Mouse (Mus musculus) thymus, postnatal 0 days (tissue): ENCODE data around the gene S100pbp. TPM values are rescaled to one million over a fixed set of nuclear protein-coding genes. Genes with fewer than 3 reads are reported as not detected.

Source experiments
- DNase-seq: peaks from one replicate; pipeline ENCODE4 v3.0.0-alpha.2; 2015; ENCODE audit warnings: low spot score
- polyA plus RNA-seq: library from polyadenylated mRNA; unstranded; fragments of >200 nt; fragmentation: Nextera tagmentation; extraction: Ambion mirVana; gene quantifications from 2 replicates; pipeline ENCODE4 v1.2.1, GENCODE M21; 2015

S100pbp gene
- polyA plus RNA-seq, 1 experiment from 2014 or later: 17.0 TPM

DNA sequence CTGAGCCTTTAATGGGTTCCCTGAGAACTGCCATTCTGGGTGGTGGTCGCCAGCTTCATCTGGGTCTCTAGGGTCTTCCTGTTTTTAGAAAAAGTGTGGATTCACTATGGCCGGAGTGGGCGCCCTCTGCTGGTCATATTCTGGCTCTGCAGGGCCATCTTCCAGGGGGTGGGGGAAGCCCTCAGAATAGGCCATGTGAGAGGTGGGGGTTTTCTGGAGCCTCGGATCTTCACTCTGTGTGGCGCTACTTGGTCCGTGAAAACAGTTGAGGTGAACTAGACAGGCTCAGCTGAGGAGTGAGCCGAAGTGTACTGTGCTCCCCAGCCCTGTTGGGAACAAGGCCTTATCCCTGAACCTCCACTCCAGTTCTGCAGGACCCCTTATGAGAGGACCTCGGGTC lies 59.4 kb downstream of the S100pbp start:
- DNase-seq: peak; percentile 62

DNA sequence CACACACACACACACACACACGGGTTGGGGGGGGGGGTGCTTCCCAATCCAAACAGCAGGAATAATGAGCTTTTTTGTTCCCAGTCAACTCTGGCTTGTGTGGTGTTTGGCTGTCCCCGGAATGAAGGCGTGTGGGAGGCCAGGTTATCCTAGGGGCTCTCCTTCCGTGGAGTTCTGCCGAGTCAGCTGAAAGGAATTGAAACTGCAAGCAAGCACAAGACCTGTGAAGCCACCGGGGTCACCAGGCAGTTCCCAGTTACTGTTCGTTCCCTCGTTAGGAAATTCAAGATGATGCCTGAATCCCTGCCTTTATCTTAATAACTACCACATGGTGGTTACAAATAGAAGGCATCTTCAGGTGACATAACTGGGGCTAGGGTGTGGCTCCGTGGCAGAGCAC lies 60.1 kb downstream of the S100pbp start:
- no peak for DNase-seq

DNA sequence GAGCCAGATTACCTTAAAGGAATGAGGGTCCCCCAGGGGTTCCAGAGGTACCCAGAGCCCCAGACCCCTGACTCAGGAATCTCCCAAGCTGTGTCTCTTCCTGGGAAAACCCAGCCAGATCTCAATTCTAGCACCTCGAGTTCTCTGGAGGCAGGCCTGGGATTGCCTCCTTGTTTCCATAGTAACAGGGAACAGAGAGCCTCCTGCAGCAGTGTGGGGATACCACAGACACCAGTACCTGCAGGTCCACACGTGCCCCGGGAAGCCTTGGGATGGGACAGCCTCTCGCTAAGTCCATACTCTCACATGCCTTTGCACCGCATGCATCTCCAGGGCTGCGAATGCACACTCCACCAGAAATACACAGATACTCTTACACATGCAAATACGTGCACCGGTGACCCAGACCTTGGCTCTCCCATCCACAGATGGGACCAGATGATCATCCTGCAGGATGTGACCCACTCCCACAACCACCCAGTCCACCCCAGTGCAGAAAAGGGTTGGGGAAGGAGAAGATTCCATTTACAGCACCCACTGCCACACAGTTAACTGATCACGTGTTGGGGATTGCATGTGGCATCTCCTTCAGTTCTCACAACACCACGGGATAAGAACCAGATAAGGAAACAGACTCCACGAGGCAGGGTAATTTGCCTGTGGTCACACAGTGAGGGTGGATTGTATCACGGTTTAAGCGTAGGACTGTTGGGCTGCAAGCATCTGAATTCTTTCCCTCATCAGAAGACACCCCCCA lies 60.8 kb downstream of the S100pbp start:
- DNase-seq: no peak

DNA sequence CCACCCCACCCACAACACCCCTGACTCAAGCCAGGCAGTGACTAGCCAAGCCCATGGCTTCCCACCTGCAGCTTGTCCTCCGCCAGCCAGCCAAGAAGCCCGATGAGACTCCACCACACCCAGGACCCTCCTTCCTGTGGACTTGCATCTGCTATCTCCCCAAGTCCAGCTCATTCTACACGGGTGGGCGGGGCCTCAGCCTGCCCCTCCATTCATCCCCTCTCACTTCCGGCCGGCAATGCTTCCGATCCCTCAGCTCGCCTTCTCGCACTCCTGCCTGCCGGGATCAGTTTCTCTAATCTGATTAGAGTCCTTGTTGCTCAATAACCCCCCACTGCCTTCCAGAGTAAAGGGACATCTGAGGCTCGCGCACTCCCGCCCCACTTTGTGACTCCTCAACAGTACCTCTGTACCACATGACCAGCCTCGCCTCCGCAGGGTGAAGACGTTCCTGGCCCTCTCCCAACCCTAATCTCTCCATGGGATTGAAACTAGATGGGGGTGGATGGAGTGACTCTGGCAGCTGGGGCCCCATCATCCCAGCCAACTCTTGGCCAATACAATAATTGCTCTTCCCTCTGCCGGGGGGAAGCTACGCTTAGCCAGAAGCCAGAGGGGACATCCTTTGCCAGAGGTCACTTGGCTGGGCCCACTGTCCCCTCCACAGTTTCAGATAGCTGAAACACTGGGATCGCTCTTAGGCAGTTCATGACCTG lies 63.6 kb downstream of the S100pbp start:
- no peak for DNase-seq

DNA sequence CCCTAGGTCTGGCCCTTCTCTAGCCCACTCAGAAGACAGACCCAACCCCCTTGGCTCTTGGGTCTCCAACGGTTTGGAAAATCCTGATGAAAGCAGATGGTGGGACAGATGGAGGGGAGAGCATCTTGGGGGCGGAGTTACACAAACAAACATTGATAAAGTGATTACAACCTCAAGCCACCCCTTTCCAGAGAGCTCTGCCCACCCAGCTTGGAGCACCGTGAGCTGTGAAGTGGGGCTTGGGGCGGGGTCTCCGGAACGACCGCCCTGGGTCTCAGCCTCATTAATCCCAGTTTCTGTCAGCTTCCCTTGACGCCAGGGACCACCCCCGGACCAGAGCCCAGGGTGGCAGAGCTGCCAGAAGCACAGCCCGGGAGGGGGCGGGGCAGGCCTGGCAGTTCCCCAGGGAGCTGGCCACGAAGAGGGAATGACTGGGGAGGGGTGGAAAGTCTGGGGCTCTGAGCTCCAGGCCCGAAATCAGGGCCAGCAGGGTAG lies 64.8 kb downstream of the S100pbp start:
- no peak for DNase-seq

DNA sequence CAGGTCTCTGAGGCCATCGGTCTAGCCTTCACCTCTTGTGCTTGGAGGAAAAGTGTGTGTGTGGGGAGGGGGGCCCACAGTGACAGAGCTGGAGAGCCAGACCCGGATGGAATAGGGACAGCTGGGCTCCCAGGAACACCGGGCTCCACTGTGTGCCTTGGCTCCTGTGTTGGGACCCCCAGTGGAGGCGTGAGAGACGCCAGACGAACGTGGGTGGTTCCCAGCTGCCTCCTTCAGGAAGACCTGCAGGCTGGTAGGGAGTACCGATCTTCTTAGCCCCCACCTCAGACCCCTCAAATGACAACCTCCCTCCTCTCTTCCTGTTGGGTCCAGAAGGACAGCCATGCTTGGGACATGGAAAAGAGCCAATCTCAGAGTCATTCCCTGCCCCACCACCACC lies 66.8 kb downstream of the S100pbp start:
- no peak for DNase-seq

DNA sequence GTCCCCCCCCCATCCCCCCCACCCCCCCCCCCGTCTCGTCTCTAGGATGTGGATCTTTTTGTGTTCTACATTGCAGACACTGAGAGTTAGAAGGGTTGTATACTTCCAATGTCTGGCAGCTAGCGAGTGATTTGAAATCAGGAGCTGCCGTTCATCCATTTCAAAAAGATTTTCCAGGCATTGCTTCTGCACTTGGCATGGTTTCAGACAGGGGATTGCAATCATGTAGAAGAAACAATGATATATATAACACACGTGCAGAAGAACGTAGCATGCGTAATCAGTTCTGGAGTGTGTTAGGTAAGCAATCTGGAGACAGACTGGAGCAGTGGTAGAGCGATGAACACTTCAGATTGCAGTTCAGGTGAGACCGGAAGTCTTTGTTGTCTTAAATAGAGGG lies 67.4 kb downstream of the S100pbp start:
- DNase-seq: no peak

DNA sequence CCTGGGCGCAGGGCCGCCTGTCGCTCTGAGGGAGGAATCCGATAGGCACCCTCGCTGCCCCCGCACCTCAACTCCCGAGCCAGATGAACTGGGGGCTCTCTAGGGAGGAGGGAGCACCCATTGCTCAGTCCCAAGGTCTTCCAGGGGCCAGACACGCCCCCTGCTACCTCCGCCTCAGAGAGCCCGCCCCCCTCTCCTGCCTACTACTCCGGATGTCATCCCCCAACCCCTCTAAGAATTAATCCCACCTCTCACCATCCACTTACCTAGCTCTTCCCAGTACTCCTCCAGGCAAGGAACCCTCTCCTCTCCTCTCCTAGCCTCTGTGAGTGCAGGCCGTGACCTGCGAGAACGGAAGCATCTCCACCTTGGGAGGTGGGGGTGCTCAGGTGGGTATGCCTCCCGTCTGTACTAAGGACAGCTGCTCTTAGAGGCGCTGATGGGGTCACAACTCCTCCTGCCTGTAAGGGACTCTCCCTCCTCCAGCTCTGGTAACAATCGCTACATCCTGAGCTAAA lies 67.9 kb downstream of the S100pbp start, which contains the start of gene Hpca:
TSS of gene Hpca (minus strand) at position 468 of the 518 bp plus-strand sequence.
- no peak for DNase-seq

DNA sequence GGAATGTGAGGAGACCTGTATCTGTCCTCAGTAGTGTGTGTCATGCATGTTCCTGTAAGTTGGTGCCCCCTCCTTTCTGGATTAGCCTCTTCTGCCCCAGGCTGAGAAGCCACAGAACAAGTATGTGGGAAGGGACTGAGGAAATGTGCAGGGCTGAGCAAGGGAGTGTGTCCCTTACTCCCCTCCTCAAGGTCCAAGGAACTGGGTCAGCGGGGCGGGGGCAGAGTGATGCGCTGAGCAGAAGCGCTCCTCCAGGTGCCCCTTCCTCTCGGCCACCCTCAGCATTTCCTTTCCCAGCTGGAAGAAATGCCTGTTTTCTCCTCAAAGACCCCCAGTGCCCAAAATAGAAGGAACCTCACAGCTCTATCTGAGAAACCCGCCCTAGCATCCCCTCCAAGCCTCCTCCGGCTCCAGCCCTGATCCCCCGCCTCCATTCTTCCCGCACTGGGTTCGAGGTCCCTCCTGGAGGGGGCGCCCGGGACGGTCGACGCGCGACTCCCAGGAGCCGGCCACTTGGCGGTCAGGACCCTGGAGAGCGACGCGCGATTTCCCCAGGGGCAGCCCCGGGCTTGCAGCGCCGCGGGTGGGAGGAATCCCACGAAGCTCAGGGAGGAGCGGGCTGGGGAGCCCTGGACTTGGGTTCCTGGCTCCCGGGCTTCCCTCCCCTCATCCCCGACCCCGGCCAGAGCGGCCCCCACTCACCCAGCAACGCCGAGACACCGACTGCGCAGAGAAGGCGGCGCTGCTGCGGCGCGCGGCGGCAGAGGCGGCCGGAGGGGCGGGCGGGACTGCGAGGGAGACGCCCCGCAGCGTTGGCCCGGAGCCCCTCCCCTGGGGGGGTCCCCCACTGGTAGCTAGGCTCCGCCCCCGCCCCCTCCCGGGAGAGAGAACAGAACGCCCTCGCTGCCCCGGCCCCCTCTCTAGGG lies 68.7 kb downstream of the S100pbp start:
- peak; percentile 77 for DNase-seq

DNA sequence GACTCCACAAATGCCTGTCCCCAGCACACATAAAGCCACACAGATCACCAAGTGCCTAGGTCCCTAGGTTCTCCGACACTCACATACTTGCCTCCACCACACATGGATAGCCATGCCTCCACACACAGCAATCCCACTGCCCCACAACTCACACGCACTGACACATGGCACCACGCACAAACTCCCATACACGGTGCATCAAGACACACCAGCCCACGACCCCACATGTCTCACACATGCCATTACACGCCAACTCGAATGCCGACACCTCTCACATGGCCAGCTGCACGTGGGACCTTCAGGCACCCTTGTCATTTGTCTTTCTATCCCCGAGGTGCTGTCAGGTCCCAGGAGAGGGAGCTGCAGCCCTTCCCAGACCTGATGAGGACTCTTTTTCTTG lies 69.8 kb downstream of the S100pbp start:
- DNase-seq: no peak

DNA sequence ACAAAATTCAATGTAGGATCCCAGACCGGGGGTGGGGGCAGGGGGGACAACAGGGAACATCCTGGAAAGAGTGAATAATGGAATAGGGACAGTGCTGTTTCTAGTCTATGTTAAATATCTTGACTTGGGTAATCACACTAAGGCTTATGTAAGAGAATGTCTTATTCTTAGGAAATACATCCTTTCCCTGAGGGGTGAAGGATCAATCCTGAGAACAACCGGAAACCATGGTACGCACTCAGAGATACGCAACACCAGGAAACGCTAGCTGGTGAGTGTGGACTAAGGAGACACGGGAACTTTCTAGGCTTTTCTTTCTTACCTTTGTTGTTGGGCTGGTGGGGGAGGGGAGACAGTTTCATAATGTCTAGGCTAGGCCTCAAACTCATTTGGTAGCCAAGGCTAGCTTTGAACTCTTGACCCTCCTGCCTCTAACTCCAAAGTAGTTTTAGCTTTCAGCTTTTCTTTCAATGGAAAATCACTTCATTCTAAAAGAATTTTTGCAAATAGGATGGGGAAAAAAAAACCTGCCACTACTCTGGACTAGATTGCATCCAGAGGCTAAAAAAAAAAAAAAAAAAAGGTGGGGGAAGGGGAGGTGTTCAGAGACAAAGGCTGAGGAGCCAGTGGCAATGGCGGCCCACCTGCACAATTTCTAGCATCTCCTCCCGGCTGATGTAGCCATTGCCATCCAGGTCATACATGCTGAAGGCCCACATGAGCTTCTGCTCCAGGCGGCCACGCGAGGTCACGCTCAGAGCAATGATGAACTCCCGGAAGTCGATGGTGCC lies 71.6 kb downstream of the S100pbp start:
- no peak for DNase-seq

DNA sequence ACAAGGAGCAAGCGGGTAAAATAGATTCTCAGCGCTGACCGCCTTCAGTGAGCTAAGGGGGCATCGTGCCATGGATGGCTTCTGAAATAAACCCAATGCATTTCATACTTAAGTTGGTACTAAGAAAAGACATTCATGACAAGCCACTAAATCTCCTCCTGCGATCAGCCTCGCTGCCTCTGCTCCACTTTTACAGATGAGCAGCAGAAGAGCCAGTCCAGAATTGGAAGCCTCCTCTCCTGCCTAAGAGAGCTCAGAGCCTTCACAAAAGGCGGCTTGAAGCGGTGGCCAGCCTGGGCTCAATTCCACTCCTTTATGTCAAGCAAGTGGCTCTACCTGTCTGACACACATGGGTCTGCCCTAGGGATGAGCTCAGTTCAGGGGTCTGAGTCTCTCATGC lies 72.8 kb downstream of the S100pbp start:
- DNase-seq: no peak

DNA sequence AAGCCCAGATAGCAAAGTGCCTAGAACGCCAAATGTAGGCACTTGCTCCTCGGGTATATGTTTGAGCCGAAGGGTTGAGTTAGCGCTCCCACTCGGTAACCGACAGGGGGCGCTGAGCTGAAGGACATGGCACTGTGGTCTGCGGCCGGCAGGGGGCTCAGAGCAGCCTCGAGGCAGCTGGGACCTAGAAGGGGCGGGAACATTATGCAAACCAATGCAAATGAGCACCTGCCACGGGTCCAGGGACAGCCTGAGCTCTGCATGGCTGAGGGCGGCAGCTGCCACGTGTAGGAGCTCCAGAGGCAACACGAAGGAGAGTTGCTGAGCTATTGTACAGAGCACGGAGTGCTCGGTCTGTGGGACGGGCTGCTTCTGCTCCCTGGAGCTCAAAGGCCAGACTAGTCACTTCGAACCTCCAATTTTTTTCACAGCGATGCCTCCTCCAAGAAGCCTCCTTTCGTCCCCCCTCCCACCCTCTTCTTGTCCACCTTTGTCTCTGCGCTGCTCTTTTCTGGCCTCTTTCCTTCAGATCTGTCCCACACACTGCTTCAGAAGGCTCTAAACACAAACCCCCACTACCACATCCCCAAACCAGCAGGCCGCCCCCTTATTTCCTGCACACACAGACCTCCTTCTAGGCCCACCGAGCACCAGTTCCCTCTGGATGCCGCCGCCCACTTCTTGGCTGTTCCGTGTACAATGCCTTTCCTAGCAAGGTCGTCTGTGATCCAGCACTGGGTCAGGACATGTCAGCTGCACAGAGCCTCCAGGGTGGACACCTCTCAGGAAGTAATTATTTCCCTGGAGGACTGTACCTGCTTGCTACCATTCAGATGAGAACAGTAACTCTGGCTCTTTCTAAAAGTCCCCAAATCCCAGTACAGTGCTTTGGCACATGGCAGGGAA lies 76.2 kb downstream of the S100pbp start:
- peak; percentile 75 for DNase-seq

DNA sequence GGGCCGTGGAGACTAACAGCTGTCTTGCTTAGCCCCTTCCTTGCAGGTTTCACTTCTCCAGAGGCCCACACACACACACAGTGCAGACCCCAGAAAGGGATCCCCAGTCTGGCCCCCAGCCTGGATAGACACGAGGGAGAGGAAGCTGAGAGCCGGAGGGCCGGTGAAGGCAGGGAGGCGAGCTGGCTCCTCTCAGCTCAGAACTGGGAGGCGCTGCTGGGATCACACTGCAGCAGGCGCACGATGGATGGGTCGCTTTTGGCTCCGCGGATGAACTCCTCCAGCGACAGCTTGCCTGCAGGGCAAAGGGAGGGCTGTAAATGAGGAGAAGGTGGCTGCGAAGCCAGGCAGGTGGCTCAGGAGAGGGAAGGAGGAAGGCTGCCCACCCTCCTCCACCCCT lies 77.3 kb downstream of the S100pbp start:
- DNase-seq: no peak

DNA sequence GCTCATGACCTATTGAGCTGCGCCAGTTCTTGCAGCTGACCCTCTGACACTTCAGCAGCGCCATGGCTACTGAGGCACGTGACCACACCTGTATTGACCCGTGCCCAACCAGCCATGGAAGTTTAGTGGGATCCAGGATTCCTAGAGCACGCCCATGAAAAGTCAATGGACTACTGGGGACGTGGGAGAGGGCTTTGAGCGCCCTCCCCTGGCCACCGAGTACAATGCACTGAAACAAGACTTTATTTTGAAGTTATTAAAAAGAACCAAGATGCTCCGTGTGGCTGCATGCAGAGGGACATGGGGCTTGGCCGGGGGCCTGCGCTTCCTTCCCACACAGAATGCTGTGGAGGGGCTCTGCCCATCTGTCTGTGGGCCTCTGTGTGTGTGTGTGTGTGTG lies 78.2 kb downstream of the S100pbp start:
- DNase-seq: no peak

DNA sequence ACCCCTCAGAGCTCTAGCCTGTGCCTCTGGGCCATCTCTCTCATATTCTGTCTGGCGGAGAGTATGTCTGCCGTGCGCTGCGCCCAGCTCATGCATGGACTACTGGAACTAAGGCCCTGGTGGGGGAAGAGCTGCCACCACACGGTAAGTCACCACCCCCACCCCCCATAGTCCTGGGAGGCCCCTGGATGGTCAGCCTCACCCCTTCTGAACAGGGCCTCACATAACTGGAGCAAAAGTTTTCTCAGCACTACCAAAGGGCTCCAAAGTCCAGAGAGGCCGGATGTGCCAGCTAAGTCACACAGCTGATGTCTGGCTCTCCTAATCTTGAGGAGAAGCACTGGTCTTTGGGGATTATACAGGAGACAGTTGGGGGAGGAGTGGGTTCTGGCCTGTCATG lies 78.7 kb downstream of the S100pbp start:
- DNase-seq: no peak

DNA sequence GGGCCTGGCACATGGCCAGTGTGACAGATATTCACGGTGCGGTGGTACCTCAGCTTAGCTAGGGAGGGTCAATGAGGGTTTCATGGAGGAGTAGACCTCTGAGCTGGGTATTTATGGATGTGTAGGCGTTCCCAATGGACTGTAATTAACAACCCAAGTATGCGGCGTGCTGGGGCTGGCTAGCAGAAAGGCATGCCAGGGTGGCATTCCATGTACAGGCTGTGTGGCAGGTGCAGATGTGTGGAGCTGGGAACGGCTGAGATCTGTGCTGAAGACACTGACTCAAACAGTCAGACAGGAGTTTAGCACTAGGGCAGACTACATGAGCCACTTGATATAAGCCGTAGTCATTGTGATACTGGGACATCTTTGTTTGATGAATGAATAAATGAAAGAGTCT lies 80.9 kb downstream of the S100pbp start:
- DNase-seq: no peak

DNA sequence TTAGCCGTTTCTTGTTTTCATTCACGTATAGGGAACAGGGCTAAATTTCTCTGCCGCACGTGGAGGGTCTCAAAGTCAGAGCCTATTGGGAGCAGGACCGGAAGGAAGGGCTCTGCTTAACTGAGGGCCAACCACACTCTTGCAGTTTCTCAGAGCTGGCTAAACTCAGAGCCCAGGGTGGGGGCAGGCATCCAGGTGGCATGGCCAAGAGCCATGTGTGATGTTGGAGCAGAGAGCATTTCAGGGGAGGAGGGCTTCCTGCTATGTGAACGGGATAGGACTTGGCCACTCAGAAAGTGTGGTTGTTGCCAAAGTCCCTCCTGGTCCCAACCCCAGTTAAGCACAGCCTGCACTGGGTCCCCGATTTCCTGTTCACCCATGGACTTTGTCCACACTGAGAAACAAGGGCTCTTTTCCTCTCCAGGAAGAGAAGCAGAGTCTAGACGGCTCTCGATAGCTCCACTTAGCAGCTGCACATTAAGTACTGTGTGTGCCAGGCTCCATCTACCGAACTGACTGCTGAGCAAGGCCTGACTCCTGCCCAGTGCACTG lies 82.1 kb downstream of the S100pbp start:
- no peak for DNase-seq

DNA sequence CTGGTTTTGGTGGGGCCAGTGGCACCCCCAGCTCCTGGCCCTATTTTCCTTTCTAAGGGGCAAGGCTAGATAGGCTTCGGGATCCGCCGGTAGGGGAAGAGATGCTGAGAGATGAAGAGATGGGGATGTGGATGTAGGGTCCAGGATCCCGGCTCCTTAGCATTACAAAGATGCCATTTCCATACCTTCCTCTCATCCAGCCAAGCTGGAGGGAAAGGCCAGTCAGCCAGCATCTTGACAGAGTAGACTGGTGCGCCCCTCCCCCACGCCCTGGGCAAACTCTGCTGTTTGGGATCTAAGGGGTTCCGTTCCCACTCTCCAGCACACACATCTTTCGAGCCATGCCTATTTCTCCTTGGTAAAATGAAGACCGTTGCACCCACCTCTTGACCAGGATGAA lies 83.5 kb downstream of the S100pbp start:
- DNase-seq: no peak
